Mouse (Mus musculus) midbrain, postnatal 0 days (tissue): ENCODE results near the gene Sox10. TPM values are rescaled to one million over a fixed set of nuclear protein-coding genes. Genes with fewer than 3 reads are reported as not detected.

Experiments
- ATAC-seq: fragments of 200-750 bp; cut with Nextera tagmentation; 2 replicates; pipeline ENCODE4 v1.8.0; 2017; ENCODE audit warnings: moderate number of reproducible peaks, mild to moderate bottlenecking, moderate TSS enrichment, moderate library complexity; ENCODE audit not compliant: low FRiP score
- DNase-seq: peaks from one replicate; pipeline ENCODE4 v3.0.0-alpha.2; 2015; ENCODE audit warnings: low spot score
- H3K27ac ChIP-seq: fragments of 300-500 bp; sonication (generic); 2 replicates; pipeline ENCODE4 v1.5.1; 2014; ENCODE audit warnings: low read depth, mild to moderate bottlenecking, low read length, mixed read lengths
- H3K27me3 ChIP-seq: fragments of 300-500 bp; sonication (generic); 2 replicates; pipeline ENCODE4 v1.6.1; 2014; ENCODE audit warnings: low read length, control low read depth, mixed read lengths; ENCODE audit not compliant: insufficient read depth
- H3K36me3 ChIP-seq: fragments of 300-500 bp; sonication (generic); 2 replicates; pipeline ENCODE4 v1.6.1; 2014; ENCODE audit warnings: low read length, control low read depth, mixed read lengths; ENCODE audit not compliant: insufficient read depth
- H3K4me1 ChIP-seq: fragments of 300-500 bp; sonication (generic); 2 replicates; pipeline ENCODE4 v1.6.1; 2014; ENCODE audit warnings: mild to moderate bottlenecking, control low read depth, antibody characterized with exemption, low read length, mixed read lengths; ENCODE audit not compliant: insufficient read depth
- H3K4me2 ChIP-seq: fragments of 300-500 bp; sonication (generic); 2 replicates; pipeline ENCODE4 v1.6.1; 2014; ENCODE audit warnings: low read depth, mild to moderate bottlenecking, low read length, mixed read lengths; ENCODE audit not compliant: poor library complexity, severe bottlenecking
- H3K4me3 ChIP-seq: fragments of 300-500 bp; sonication (generic); 2 replicates; pipeline ENCODE4 v1.5.1; 2014; ENCODE audit warnings: low read depth, mild to moderate bottlenecking, low read length, moderate library complexity
- H3K9ac ChIP-seq: fragments of 300-500 bp; sonication (generic); replicated peaks from 2 replicates; pipeline ENCODE4 v1.6.1; 2014; ENCODE audit warnings: mild to moderate bottlenecking, low read length, moderate library complexity, mixed read lengths; ENCODE audit not compliant: poor library complexity, severe bottlenecking
- H3K9me3 ChIP-seq: fragments of 300-500 bp; sonication (generic); 2 replicates; pipeline ENCODE4 v1.6.1; 2016; ENCODE audit warnings: low read length, control low read depth
- CTCF ChIP-seq: IDR thresholded peaks from 2 replicates; pipeline ENCODE4 v1.5.1; 2016; ENCODE audit warnings: antibody characterized with exemption, mild to moderate bottlenecking
- WGBS: fragments of 180-500 bp; shearing (Covaris S2); extraction: QIAGEN DNeasy Blood & Tissue Kit; methylation state at CpG from one replicate; pipeline ENCODE4 v1.1.7; 2014; 5-methylcytosine and 5-hydroxymethylcytosine counted together
- polyA plus RNA-seq: library from polyadenylated mRNA; unstranded; fragments of >200 nt; fragmentation: Nextera tagmentation; extraction: Ambion mirVana; gene quantifications from 2 replicates; pipeline ENCODE4 v1.2.1, GENCODE M21; 2015
- total RNA-seq: library from RNA; depleted of rRNA; stranded (reverse); fragments of >200 nt; gene quantifications from 2 replicates; pipeline ENCODE4 v1.2.3, GENCODE M21; 2014; rRNA removed

Sox10 gene
- total and polyA plus RNA-seq, 2 experiments from 2014 or later = 6.8 to 19.2 TPM

DNA sequence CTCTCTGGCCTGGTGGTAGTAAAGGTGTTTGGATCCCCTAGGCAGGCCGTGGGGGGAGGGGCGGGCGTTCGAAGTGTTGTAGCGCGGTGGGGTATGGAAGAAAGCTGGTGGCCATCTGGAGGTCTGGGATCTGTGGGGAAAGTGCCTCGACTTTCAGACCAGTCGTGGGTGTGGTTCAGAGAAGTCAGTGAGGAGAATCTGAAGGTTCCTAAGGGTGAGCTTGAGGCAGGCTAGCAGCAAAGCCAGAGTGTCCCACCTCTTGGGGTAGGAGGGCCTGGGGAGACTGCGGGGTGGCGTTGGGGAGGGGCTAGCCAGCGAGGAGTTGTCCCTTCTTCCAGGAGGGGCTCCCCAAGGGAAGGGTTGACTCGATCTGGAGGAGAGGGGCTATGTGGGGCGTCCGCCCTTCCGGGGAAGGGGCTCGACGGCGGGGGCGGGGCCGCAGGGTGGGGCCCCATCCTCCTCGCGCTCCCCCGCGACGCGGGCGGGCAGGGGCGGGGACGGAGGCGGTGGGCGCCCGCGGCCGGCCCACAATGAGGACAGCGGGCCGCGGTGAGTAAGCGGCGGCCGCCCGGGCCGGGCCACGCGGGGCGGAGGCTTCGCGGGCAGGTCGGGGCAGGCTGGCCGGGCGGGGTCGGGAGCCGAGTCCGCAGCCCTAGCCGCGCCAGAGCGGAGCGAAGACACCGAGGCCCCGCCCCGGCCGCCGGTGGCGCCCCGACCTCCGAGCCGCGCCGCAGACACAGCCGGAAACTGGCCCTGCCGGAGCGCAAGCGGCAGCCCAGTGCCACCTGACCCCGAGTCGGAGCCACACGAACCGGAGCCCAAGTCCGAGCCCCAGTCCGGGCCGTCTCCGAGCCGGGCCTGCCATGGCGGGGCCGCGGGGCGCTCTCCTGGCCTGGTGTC is 56.4 kb downstream of the Sox10 start, which contains the start of gene Micall1:
Gene Micall1, plus strand, starts transcription at position 478 of the 900 bp plus-strand sequence.
- H3K9me3 ChIP-seq = no peaks in the 10 kb centered on the region
- H3K4me3 ChIP-seq = peak within 1 kb of the TSS; percentile 87
- ATAC-seq (peak; percentile 71), DNase-seq (peak; percentile 47)
- H3K9ac ChIP-seq = peak within 1 kb of the TSS; percentile 93
- H3K27ac ChIP-seq = peak within 1 kb of the TSS; percentile 82
- 0 out of 2 replicates have a peak, but pooled peaks cover 3% of the 10 kb centered on the region for H3K27me3 ChIP-seq
- WGBS = under 1% methylated on average over 48 of the region's 85 CpGs
- TF ChIP-seq CTCF = no peak
- peak within 1 kb of the TSS; percentile 93 for H3K4me2 ChIP-seq
- peaks cover 10% of the 10 kb centered on the region; the same call in 1 of the 2 replicates for H3K4me1 ChIP-seq
- 0 out of 2 replicates have a peak, but pooled peaks cover 6% of the 10 kb centered on the region for H3K36me3 ChIP-seq

DNA sequence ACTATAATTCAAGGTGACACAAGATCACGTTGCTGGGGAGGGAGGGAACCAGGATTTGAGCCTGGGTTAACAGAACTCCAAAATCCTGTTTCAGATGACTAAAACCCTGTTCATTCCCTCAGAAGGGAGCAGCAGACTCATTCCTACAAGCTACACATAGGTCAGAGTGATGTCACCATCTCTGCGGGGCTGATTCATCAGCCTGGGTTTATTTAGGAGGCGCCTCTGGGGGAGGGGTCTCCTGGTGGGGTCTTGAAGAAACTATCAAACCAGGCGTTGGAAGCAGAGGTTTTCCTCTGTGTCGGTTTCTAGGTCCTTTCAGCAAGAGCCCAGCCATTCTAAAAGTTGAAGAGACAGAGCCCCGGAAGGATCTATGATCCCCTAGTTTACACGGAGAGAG is 57.1 kb downstream of the Sox10 start:
- 24% methylated on average over 7 of the region's 7 CpGs for whole genome bisulfite sequencing
- Histone ChIP-seq H3K27ac (no peak overlapping the region; the same call in 1 of the 2 replicates), H3K36me3 (0 out of 2 replicates have a peak, but pooled peaks cover 3% of the 10 kb centered on the region), H3K27me3 (0 out of 2 replicates have a peak, but pooled peaks cover 3% of the 10 kb centered on the region), H3K4me2 (peak overlapping the region; percentile 93), H3K9ac (no peak overlapping the region), H3K4me3 (peak overlapping the region; percentile 87; the same call in 1 of the 2 replicates), H3K9me3 (no peaks in the 10 kb centered on the region), H3K4me1 (peaks cover 10% of the 10 kb centered on the region; the same call in 1 of the 2 replicates)
- DNase-seq (no peak), ATAC-seq (no peak)
- TF ChIP-seq CTCF = no peak

DNA sequence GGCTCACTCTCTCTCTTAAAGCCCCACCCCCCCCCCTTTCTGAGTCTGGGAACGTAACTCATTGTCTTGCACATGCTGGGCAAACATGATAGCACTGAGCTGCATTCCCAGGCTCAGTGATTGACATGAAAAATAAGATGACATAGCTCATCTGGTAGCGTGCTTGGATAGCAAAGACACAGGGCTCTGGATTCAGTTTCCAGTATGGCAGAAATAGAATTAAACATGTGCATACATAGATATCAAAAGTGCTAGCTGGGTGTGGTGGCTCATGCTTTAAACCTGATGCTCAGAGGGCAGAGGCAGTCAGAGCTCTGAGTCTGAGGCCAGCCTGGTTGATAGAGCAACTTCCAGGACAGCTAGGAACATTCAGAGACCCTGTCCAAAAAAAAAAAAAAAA is 59.2 kb downstream of the Sox10 start:
- Histone ChIP-seq H3K9me3 (no peaks in the 10 kb centered on the region), H3K36me3 (no peaks in the 10 kb centered on the region), H3K27me3 (0 out of 2 replicates have a peak, but pooled peaks cover 3% of the 10 kb centered on the region), H3K4me2 (no peak overlapping the region), H3K4me3 (no peak overlapping the region), H3K9ac (no peak overlapping the region), H3K27ac (no peak overlapping the region), H3K4me1 (peaks cover 4% of the 10 kb centered on the region; the same call in 1 of the 2 replicates)
- no peak for TF ChIP-seq CTCF
- DNase-seq (no peak), ATAC-seq (no peak)
- 53% methylated on average over 2 of the region's 2 CpGs for WGBS

Other genes starting within 250 kb of the Sox10 start
- 35.4 and 46.2 TPM in 2 replicates for gene Lgals1, start 238.5 kb downstream of the Sox10 start, total RNA-seq
- 69.7 and 76.8 TPM in 2 replicates for gene Lgals1, start 238.5 kb downstream of the Sox10 start, polyA plus RNA-seq
- 8.1 and 17.1 TPM in 2 replicates for gene Nol12, start 230.3 kb downstream of the Sox10 start, total RNA-seq
- 64.0 and 69.5 TPM in 2 replicates for gene Nol12, start 230.3 kb downstream of the Sox10 start, polyA plus RNA-seq
- gene Triobp, start 217.5 kb downstream of the Sox10 start, total RNA-seq = 40.0 and 53.3 TPM in 2 replicates
- 24.7 and 28.4 TPM in 2 replicates for gene Triobp, start 217.5 kb downstream of the Sox10 start, polyA plus RNA-seq
- 132 and 136 TPM in 2 replicates for gene H1f0, start 136.8 kb downstream of the Sox10 start, total RNA-seq
- 135 and 144 TPM in 2 replicates for gene H1f0, start 136.8 kb downstream of the Sox10 start, polyA plus RNA-seq
- 3.3 and 3.9 TPM in 2 replicates for gene Galr3, start 123.4 kb downstream of the Sox10 start, total RNA-seq
- gene Galr3, start 123.4 kb downstream of the Sox10 start, polyA plus RNA-seq = 0.25 and 0.32 TPM in 2 replicates
- gene Ankrd54, start 102.3 kb downstream of the Sox10 start, total RNA-seq = 53.5 and 57.5 TPM in 2 replicates
- 44.5 and 45.5 TPM in 2 replicates for gene Ankrd54, start 102.3 kb downstream of the Sox10 start, polyA plus RNA-seq
- 197 and 205 TPM in 2 replicates for gene Eif3l, start 90.1 kb downstream of the Sox10 start, total RNA-seq
- gene Eif3l, start 90.1 kb downstream of the Sox10 start, polyA plus RNA-seq = 160 and 168 TPM in 2 replicates
- gene Micall1, start 56.3 kb downstream of the Sox10 start, total RNA-seq = 33.4 and 35.5 TPM in 2 replicates
- gene Micall1, start 56.3 kb downstream of the Sox10 start, polyA plus RNA-seq = 8.9 and 10.3 TPM in 2 replicates
- 59.7 and 67.5 TPM in 2 replicates for gene Polr2f, start 24.2 kb downstream of the Sox10 start, total RNA-seq
- gene Polr2f, start 24.2 kb downstream of the Sox10 start, polyA plus RNA-seq = 341 and 344 TPM in 2 replicates
- gene 1700088E04Rik, start 24.0 kb downstream of the Sox10 start, total RNA-seq = 9.5 and 11.7 TPM in 2 replicates
- 15.9 and 21.6 TPM in 2 replicates for gene 1700088E04Rik, start 24.0 kb downstream of the Sox10 start, polyA plus RNA-seq
- gene Pick1, start 63.9 kb upstream of the Sox10 start, total RNA-seq = 65.8 and 81.1 TPM in 2 replicates
- 78.1 and 84.2 TPM in 2 replicates for gene Pick1, start 63.9 kb upstream of the Sox10 start, polyA plus RNA-seq
- gene Gm49486, start 64.2 kb upstream of the Sox10 start, total RNA-seq = 1.8 and 3.7 TPM in 2 replicates
- gene Gm49486, start 64.2 kb upstream of the Sox10 start, polyA plus RNA-seq = 1.1 and 2.0 TPM in 2 replicates
- gene Slc16a8, start 89.5 kb upstream of the Sox10 start, total RNA-seq = 0.93 TPM in 1 of 2 replicates, not detected in the other
- gene Slc16a8, start 89.5 kb upstream of the Sox10 start, polyA plus RNA-seq = 0.45 and 0.54 TPM in 2 replicates
- gene Baiap2l2, start 120.3 kb upstream of the Sox10 start, total RNA-seq = 3.0 and 3.1 TPM in 2 replicates
- gene Baiap2l2, start 120.3 kb upstream of the Sox10 start, polyA plus RNA-seq = 8.0 and 8.5 TPM in 2 replicates
- 26.8 and 35.3 TPM in 2 replicates for gene Pla2g6, start 163.2 kb upstream of the Sox10 start, total RNA-seq
- gene Pla2g6, start 163.2 kb upstream of the Sox10 start, polyA plus RNA-seq = 14.5 and 17.6 TPM in 2 replicates
- 4.0 and 5.4 TPM in 2 replicates for gene Maff, start 181.4 kb upstream of the Sox10 start, total RNA-seq
- 0.93 and 1.2 TPM in 2 replicates for gene Maff, start 181.4 kb upstream of the Sox10 start, polyA plus RNA-seq
- 54.9 and 75.7 TPM in 2 replicates for gene Tmem184b, start 238.3 kb upstream of the Sox10 start, total RNA-seq
- 30.1 and 33.3 TPM in 2 replicates for gene Tmem184b, start 238.3 kb upstream of the Sox10 start, polyA plus RNA-seq